Mouse (Mus musculus): Measurements from ENCODE around the gene Slc31a1. TPM values are rescaled to one million over a fixed set of nuclear protein-coding genes. Genes with fewer than 3 reads are reported as not detected.

Slc31a1 gene
- 10 to 100 TPM; 10.2 to 10.3 TPM for total RNA-seq (2021)
- long read RNA-seq, experiment 1, transcript Slc31a1-201 (5 exons, 3,718 nt): major isoform, 20 of 23 reads
- long read RNA-seq, experiment 1, partial matches to known transcripts: 1 of 23 reads
- long read RNA-seq, experiment 1, other reads (novel, unspliced or antisense): 2 of 23 reads
- long read RNA-seq, experiment 2, transcript Slc31a1-201 (5 exons, 3,718 nt): major isoform, 18 of 23 reads
- long read RNA-seq, experiment 2, partial matches to known transcripts: 1 of 23 reads
- long read RNA-seq, experiment 2, other reads (novel, unspliced or antisense): 4 of 23 reads

GRCm38 (mm10) chr4:62360088-62360804, at the start of gene Slc31a1, which contains the start of gene Fkbp15:
Gene Slc31a1, plus strand, starts transcription at chr4:62360727.
Gene Fkbp15, minus strand, starts transcription at chr4:62360548.
- intact Hi-C loops (cut with DNase I): loop anchor here (5.0 kb wide), 1 partner anchor 42 kb away; no protein-coding TSS in a partner anchor
- peak; percentile 88 to 96 for DNase-seq

GRCm38 (mm10) chr4:62312821-62313220, 47.7 kb upstream of the Slc31a1 start:
- intact Hi-C loops (cut with DNase I): no loop called here
- DNase-seq: no peak

GRCm38 (mm10) chr4:62313641-62314211, 46.8 kb upstream of the Slc31a1 start:
- no peak for DNase-seq
- intact Hi-C loops (cut with DNase I): no loop called here

- no peak for DNase-seq
- intact Hi-C loops (cut with DNase I): no loop called here
Measured at GRCm38 (mm10) chr4:62314516-62314915, 46.0 kb upstream of the Slc31a1 start.

GRCm38 (mm10) chr4:62316456-62316855, 44.1 kb upstream of the Slc31a1 start:
- no peak for DNase-seq
- intact Hi-C loops (cut with DNase I): no loop called here

GRCm38 (mm10) chr4:62318294-62318693, 42.2 kb upstream of the Slc31a1 start:
- intact Hi-C loops (cut with DNase I): no loop called here
- DNase-seq: no peak

- no peak for DNase-seq
- intact Hi-C loops (cut with DNase I): no loop called here
Measured at GRCm38 (mm10) chr4:62322684-62323083, 37.8 kb upstream of the Slc31a1 start.

GRCm38 (mm10) chr4:62326111-62326510, 34.4 kb upstream of the Slc31a1 start:
- intact Hi-C loops (cut with DNase I): no loop called here
- no peak for DNase-seq

GRCm38 (mm10) chr4:62328941-62329660, 31.4 kb upstream of the Slc31a1 start:
- DNase-seq: no peak
- intact Hi-C loops (cut with DNase I): no loop called here

GRCm38 (mm10) chr4:62331977-62332376, 28.6 kb upstream of the Slc31a1 start:
- intact Hi-C loops (cut with DNase I): no loop called here
- no peak for DNase-seq

GRCm38 (mm10) chr4:62338536-62338935, 22.0 kb upstream of the Slc31a1 start:
- intact Hi-C loops (cut with DNase I): no loop called here

GRCm38 (mm10) chr4:62344000-62344399, 16.5 kb upstream of the Slc31a1 start:
- DNase-seq: no peak
- intact Hi-C loops (cut with DNase I): loop anchor here (5.0 kb wide), 2 partner anchors 63 to 163 kb away; partner anchors contain the start of genes Cdc26 and Prpf4

More at GRCm38 (mm10) chr4:62338536-62338935, 22.0 kb upstream of the Slc31a1 start:
- DNase-seq: no peak

GRCm38 (mm10) chr4:62345827-62346226, 14.7 kb upstream of the Slc31a1 start:
- intact Hi-C loops (cut with DNase I): no loop called here
- no peak for DNase-seq

GRCm38 (mm10) chr4:62347605-62348328, 12.8 kb upstream of the Slc31a1 start:
- DNase-seq: no peak
- intact Hi-C loops (cut with DNase I): no loop called here

- DNase-seq: no peak
- intact Hi-C loops (cut with DNase I): no loop called here
Measured at GRCm38 (mm10) chr4:62348329-62348705, 12.2 kb upstream of the Slc31a1 start.

GRCm38 (mm10) chr4:62349371-62349770, 11.2 kb upstream of the Slc31a1 start:
- intact Hi-C loops (cut with DNase I): no loop called here
- DNase-seq: no peak

- intact Hi-C loops (cut with DNase I): no loop called here
- no peak for DNase-seq
Measured at GRCm38 (mm10) chr4:62357631-62358148, 2.8 kb upstream of the Slc31a1 start.

GRCm38 (mm10) chr4:62359256-62359775, 1.2 kb upstream of the Slc31a1 start:
- no peak for DNase-seq
- intact Hi-C loops (cut with DNase I): no loop called here

- DNase-seq: no peak
- intact Hi-C loops (cut with DNase I): loop anchor here (5.0 kb wide), 1 partner anchor 41 kb away; no protein-coding TSS in a partner anchor
Measured at GRCm38 (mm10) chr4:62360805-62361455, 403 bp downstream of the Slc31a1 start.
